Mouse (Mus musculus): ENCODE measurements at regions not wholly inside any gene's neighbourhood (a gene's known extent, or its start where the extent isn't known, plus 50 kb on each side); places are given as distances from the start of the nearest gene placed in this dataset.

DNA sequence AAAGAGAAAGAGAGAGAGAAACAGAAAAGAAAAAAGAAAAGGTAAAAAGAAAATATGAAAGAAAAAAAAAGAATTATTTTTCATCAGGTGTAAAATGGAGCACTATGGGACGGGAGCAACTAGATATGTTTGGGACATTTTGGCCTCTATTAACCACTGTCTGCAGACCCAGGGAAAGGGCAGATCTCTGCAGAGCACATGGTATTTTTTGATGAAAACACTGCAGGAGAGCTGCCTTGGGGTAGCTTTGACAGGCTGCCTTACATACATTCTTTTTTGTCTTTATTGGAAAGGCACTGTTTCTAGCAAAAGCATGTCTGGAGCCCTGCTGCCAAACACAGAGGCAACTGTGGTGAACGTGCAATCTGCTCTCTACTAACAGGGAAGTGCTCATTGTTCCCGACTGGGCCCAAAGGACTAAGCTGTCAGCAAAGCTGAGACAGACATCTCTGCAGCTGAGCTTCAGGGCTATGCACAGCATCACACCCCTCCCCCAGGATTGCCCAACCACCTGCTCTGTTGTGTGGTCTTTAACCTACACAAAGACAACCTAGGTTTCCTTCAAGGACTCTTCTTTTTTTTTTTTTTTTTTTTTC lies 617.2 kb downstream of the Epm2a start:
- no peak for TF ChIP-seq CTCF (IDR thresholded peaks at IDR 0.05)
- TF ChIP-seq EP300 (IDR thresholded peaks at IDR 0.05) = no peak
